Mouse (Mus musculus) intestine, postnatal 0 days (tissue): ENCODE measurements at regions not wholly inside any gene's neighbourhood (a gene's known extent, or its start where the extent isn't known, plus 50 kb on each side); places are given as distances from the start of the nearest gene placed in this dataset.

Experiments
- ATAC-seq: fragments of 200-750 bp; cut with Nextera tagmentation; 2 replicates; pipeline ENCODE4 v1.8.0; 2017; ENCODE audit warnings: mild to moderate bottlenecking, moderate TSS enrichment, moderate library complexity
- H3K27ac ChIP-seq: fragments of 300-500 bp; sonication (generic); 2 replicates; pipeline ENCODE4 v1.5.1; 2014; ENCODE audit warnings: mild to moderate bottlenecking, low read depth, low read length, moderate library complexity
- H3K27me3 ChIP-seq: fragments of 300-500 bp; sonication (generic); replicated peaks from 2 replicates; pipeline ENCODE4 v1.6.1; 2014; ENCODE audit warnings: low read length, mixed read lengths; ENCODE audit not compliant: control insufficient read depth, insufficient read depth
- H3K36me3 ChIP-seq: fragments of 300-500 bp; sonication (generic); 2 replicates; pipeline ENCODE4 v1.6.1; 2014; ENCODE audit warnings: mild to moderate bottlenecking, moderate library complexity; ENCODE audit not compliant: control insufficient read depth, insufficient read depth
- H3K4me1 ChIP-seq: fragments of 300-500 bp; sonication (generic); replicated peaks from 2 replicates; pipeline ENCODE4 v1.6.1; 2014; ENCODE audit warnings: antibody characterized with exemption, low read length, mixed read lengths; ENCODE audit not compliant: control insufficient read depth, insufficient read depth
- H3K4me2 ChIP-seq: fragments of 300-500 bp; sonication (generic); replicated peaks from 2 replicates; pipeline ENCODE4 v1.6.1; 2014; ENCODE audit warnings: low read depth, mild to moderate bottlenecking, moderate library complexity
- H3K4me3 ChIP-seq: fragments of 300-500 bp; sonication (generic); 2 replicates; pipeline ENCODE4 v1.5.1; 2014; ENCODE audit warnings: low read depth, low read length
- H3K9ac ChIP-seq: fragments of 300-500 bp; sonication (generic); 2 replicates; pipeline ENCODE4 v1.6.1; 2014; ENCODE audit warnings: mild to moderate bottlenecking, low read depth, low read length
- H3K9me3 ChIP-seq: fragments of 300-500 bp; sonication (generic); 2 replicates; pipeline ENCODE4 v1.6.1; 2016; ENCODE audit warnings: mixed run types; ENCODE audit not compliant: control insufficient read depth
- CTCF ChIP-seq: sonication (generic); IDR thresholded peaks from 2 replicates; pipeline ENCODE4 v1.5.1; 2016; ENCODE audit warnings: low read depth, mild to moderate bottlenecking, control low read depth, antibody characterized with exemption, moderate library complexity
- WGBS: fragments of 180-500 bp; shearing (Covaris S2); extraction: QIAGEN DNeasy Blood & Tissue Kit; methylation state at CpG from one replicate; pipeline ENCODE4 v1.1.7; 2014; 5-methylcytosine and 5-hydroxymethylcytosine counted together

- Histone ChIP-seq H3K4me3 (no peak overlapping the region), H3K27me3 (no peaks in the 10 kb centered on the region), H3K36me3 (no peaks in the 10 kb centered on the region), H3K4me2 (no peak overlapping the region), H3K9ac (no peak overlapping the region), H3K27ac (no peak overlapping the region), H3K4me1 (no peaks in the 10 kb centered on the region), H3K9me3 (no peaks in the 10 kb centered on the region)
- ATAC-seq = no peak
- no peak for TF ChIP-seq CTCF
Observed at GRCm38 (mm10) chr1:111699030-111699732, 165.5 kb downstream of the Dsel start.

- 89% methylated on average over 1 of the region's 1 CpGs for WGBS
- no peak for TF ChIP-seq CTCF
- H3K36me3 ChIP-seq = no peaks in the 10 kb centered on the region
- no peak overlapping the region for H3K9ac ChIP-seq
- no peak overlapping the region for H3K4me3 ChIP-seq
- no peak overlapping the region for H3K4me2 ChIP-seq
- H3K27me3 ChIP-seq = no peaks in the 10 kb centered on the region
- H3K9me3 ChIP-seq = no peaks in the 10 kb centered on the region
- no peaks in the 10 kb centered on the region for H3K4me1 ChIP-seq
- no peak for ATAC-seq
- H3K27ac ChIP-seq = no peak overlapping the region
Observed at GRCm38 (mm10) chr1:111660950-111661349, 203.8 kb downstream of the Dsel start.

- no peak for ATAC-seq
- peak; percentile 80 for TF ChIP-seq CTCF
- no peak overlapping the region for H3K9ac ChIP-seq
- H3K9me3 ChIP-seq = no peaks in the 10 kb centered on the region
- H3K27me3 ChIP-seq = no peaks in the 10 kb centered on the region
- H3K4me3 ChIP-seq = no peak overlapping the region
- H3K27ac ChIP-seq = no peak overlapping the region
- H3K4me2 ChIP-seq = no peak overlapping the region
- 5% methylated on average over 2 of the region's 2 CpGs for WGBS
- H3K36me3 ChIP-seq = no peaks in the 10 kb centered on the region
- H3K4me1 ChIP-seq = no peaks in the 10 kb centered on the region
Observed at GRCm38 (mm10) chr1:111660099-111660670, 204.5 kb downstream of the Dsel start.

- no peak for ATAC-seq
- no peaks in the 10 kb centered on the region for H3K9me3 ChIP-seq
- 57% methylated on average over 3 of the region's 3 CpGs for whole genome bisulfite sequencing
- H3K27ac ChIP-seq = no peak overlapping the region
- TF ChIP-seq CTCF = peak; percentile 67
- no peaks in the 10 kb centered on the region for H3K36me3 ChIP-seq
- H3K9ac ChIP-seq = no peak overlapping the region
- no peak overlapping the region for H3K4me2 ChIP-seq
- H3K27me3 ChIP-seq = no peaks in the 10 kb centered on the region
- H3K4me3 ChIP-seq = no peak overlapping the region
- H3K4me1 ChIP-seq = no peaks in the 10 kb centered on the region
Observed at GRCm38 (mm10) chr1:111633860-111634460, 230.8 kb downstream of the Dsel start.
